Mouse (Mus musculus) liver, embryonic 12.5 days (tissue): ENCODE measurements around the gene Cyp4f14. TPM values are rescaled to one million over a fixed set of nuclear protein-coding genes. Genes with fewer than 3 reads are reported as not detected.
"Not testable (repeated sequence)": the region's sequence is repeated elsewhere in the genome, so short reads cannot be mapped to it uniquely, and the experiment has no call there.

Source experiments
- ATAC-seq: fragments of 200-750 bp; cut with Nextera tagmentation; 2 replicates; pipeline ENCODE4 v1.8.0; 2017; ENCODE audit warnings: moderate number of reproducible peaks, mild to moderate bottlenecking, moderate library complexity
- H3K27ac ChIP-seq: fragments of 300-500 bp; sonication (generic); 2 replicates; pipeline ENCODE4 v1.5.1; 2016; ENCODE audit warnings: mild to moderate bottlenecking
- H3K27me3 ChIP-seq: fragments of 300-500 bp; sonication (generic); replicated peaks from 2 replicates; pipeline ENCODE4 v1.6.1; 2016; ENCODE audit warnings: mild to moderate bottlenecking, moderate library complexity
- H3K36me3 ChIP-seq: fragments of 300-500 bp; sonication (generic); 2 replicates; pipeline ENCODE4 v1.6.1; 2016; ENCODE audit warnings: mild to moderate bottlenecking, moderate library complexity
- H3K4me1 ChIP-seq: fragments of 300-500 bp; sonication (generic); 2 replicates; pipeline ENCODE4 v1.6.1; 2016
- H3K4me2 ChIP-seq: fragments of 300-500 bp; sonication (generic); 2 replicates; pipeline ENCODE4 v1.6.1; 2016; ENCODE audit warnings: mild to moderate bottlenecking, moderate library complexity
- H3K4me3 ChIP-seq: fragments of 300-500 bp; sonication (generic); 2 replicates; pipeline ENCODE4 v1.5.1; 2016; ENCODE audit warnings: mild to moderate bottlenecking, moderate library complexity
- H3K9ac ChIP-seq: fragments of 300-500 bp; sonication (generic); 2 replicates; pipeline ENCODE4 v1.6.1; 2016; ENCODE audit warnings: mild to moderate bottlenecking, moderate library complexity
- H3K9me3 ChIP-seq: fragments of 300-500 bp; sonication (generic); replicated peaks from 2 replicates; pipeline ENCODE4 v1.6.1; 2016; ENCODE audit warnings: mild to moderate bottlenecking, moderate library complexity
- WGBS: fragments of 180-500 bp; shearing (Covaris S2); methylation state at CpG from one replicate; pipeline ENCODE4 v1.1.7; 2016; ENCODE audit not compliant: insufficient replicate concordance; 5-methylcytosine and 5-hydroxymethylcytosine counted together
- polyA plus RNA-seq: library from polyadenylated mRNA; unstranded; fragments of >200 nt; fragmentation: Nextera tagmentation; extraction: Ambion mirVana; gene quantifications from 2 replicates; pipeline ENCODE4 v1.2.1, GENCODE M21; 2016

Cyp4f14 gene
- polyA plus RNA-seq, 1 experiment from 2014 or later = not detected

DNA sequence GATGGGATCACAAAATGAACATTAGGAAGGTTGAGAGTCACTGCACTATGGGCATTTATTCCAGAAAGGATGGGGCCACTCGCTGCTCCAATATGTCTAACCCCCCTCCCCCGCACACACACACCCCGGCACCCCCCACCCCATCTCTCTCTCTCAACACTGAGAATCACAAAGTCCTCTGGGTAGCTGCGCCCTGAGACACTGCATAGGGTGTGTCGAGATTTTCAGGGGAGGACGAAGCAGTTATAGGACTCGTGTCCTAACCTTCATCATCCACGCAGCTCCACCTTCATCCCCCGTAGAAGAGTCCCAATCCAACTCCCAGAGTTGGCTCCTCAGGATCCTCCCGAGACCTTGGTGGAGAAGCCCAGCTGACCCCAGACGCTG is 26.3 kb downstream of the Cyp4f14 start:
- Histone ChIP-seq H3K4me3 (peak overlapping the region; percentile 79), H3K4me1 (peaks cover 22% of the 10 kb centered on the region), H3K27me3 (no peaks in the 10 kb centered on the region), H3K27ac (peak overlapping the region; percentile 61), H3K9me3 (no peaks in the 10 kb centered on the region), H3K36me3 (no peaks in the 10 kb centered on the region; the same call in 1 of the 2 replicates), H3K4me2 (peak overlapping the region; percentile 78), H3K9ac (peak overlapping the region; percentile 78)
- 6% methylated on average over 11 of the region's 11 CpGs for WGBS
- peak; percentile 38 for ATAC-seq

DNA sequence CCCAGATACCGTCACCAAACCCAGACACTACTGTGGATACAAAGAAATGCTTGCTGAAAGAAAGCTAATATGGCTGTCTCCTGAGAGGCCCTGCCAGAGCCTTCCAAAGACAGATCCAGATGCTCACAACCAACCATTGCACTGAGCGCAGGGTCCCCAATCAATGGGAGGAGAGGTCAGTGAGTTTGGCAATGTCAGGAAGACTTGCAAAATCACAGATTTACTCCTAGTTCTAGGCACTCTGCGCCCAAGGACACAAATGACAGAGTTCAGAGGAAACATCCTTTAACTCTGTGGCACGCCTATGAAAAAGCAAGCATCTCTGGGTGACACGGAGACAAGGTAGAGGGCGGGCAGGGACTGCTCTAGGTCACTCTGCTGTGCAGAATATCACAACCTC is 27.5 kb downstream of the Cyp4f14 start:
- WGBS = 82% methylated on average over 6 of the region's 6 CpGs
- Histone ChIP-seq H3K9ac (no peak overlapping the region), H3K4me2 (no peak overlapping the region), H3K9me3 (no peaks in the 10 kb centered on the region), H3K4me3 (no peak overlapping the region), H3K36me3 (peaks cover 8% of the 10 kb centered on the region), H3K27me3 (no peaks in the 10 kb centered on the region), H3K27ac (no peak overlapping the region), H3K4me1 (peaks cover 22% of the 10 kb centered on the region)
- ATAC-seq = no peak

- 76% methylated on average over 14 of the region's 14 CpGs for WGBS
- no peaks in the 10 kb centered on the region for H3K9me3 ChIP-seq
- H3K27ac ChIP-seq = no peak overlapping the region
- no peak overlapping the region for H3K4me3 ChIP-seq
- H3K4me1 ChIP-seq = no peaks in the 10 kb centered on the region
- no peak overlapping the region for H3K4me2 ChIP-seq
- H3K36me3 ChIP-seq = peaks cover 37% of the 10 kb centered on the region
- ATAC-seq = no peak
- no peak overlapping the region for H3K9ac ChIP-seq
- peaks cover 28% of the 10 kb centered on the region for H3K27me3 ChIP-seq
Measured at GRCm38 (mm10) chr17:32880320-32881218, 36.6 kb downstream of the Cyp4f14 start.

- no peak overlapping the region for H3K4me3 ChIP-seq
- 83% methylated on average over 11 of the region's 11 CpGs for WGBS
Measured at GRCm38 (mm10) chr17:32878773-32879172, 38.4 kb downstream of the Cyp4f14 start.

GRCm38 (mm10) chr17:32877471-32878171 is 39.5 kb downstream of the Cyp4f14 start:
- peaks cover 9% of the 10 kb centered on the region for H3K36me3 ChIP-seq
- ATAC-seq = no peak
- H3K4me1 ChIP-seq = no peaks in the 10 kb centered on the region
- H3K9me3 ChIP-seq = no peaks in the 10 kb centered on the region
- no peak overlapping the region for H3K4me3 ChIP-seq
- no peak overlapping the region for H3K27ac ChIP-seq
- no peak overlapping the region for H3K9ac ChIP-seq
- H3K27me3 ChIP-seq = peaks cover 28% of the 10 kb centered on the region
- WGBS = 6% methylated on average over 22 of the region's 22 CpGs
- H3K4me2 ChIP-seq = peak overlapping the region; percentile 33

More at GRCm38 (mm10) chr17:32878773-32879172, 38.4 kb downstream of the Cyp4f14 start:
- no peaks in the 10 kb centered on the region for H3K4me1 ChIP-seq
- H3K27me3 ChIP-seq = peaks cover 28% of the 10 kb centered on the region
- no peak overlapping the region for H3K9ac ChIP-seq
- ATAC-seq = no peak
- H3K9me3 ChIP-seq = no peaks in the 10 kb centered on the region
- H3K4me2 ChIP-seq = no peak overlapping the region
- H3K27ac ChIP-seq = no peak overlapping the region
- peaks cover 21% of the 10 kb centered on the region for H3K36me3 ChIP-seq

DNA sequence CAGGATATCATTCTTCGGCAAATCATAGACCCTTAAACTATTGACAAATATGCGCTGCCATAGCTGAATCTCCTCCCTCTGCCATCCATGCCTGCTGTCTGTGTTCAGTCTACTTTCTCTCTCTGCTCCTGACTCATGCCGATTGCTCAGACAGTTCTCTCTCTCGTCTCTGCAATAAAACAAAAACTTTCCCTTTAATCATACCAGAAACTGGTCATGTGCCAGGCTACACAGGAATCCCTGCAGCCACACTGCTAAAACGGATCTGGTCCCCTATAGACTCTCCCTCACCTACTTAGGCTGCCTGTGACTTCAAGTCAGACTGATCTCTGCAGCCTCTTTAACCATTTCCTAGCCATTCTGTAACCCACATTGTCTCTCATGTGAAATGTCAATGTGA is 44.4 kb downstream of the Cyp4f14 start:
- Histone ChIP-seq H3K36me3 (no peaks in the 10 kb centered on the region), H3K9ac (no peak overlapping the region), H3K4me3 (no peak overlapping the region), H3K27ac (no peak overlapping the region), H3K9me3 (no peaks in the 10 kb centered on the region), H3K4me2 (no peak overlapping the region), H3K4me1 (no peaks in the 10 kb centered on the region), H3K27me3 (peaks cover 17% of the 10 kb centered on the region)
- WGBS = 60% methylated on average over 5 of the region's 5 CpGs
- no peak for ATAC-seq

- no peak overlapping the region for H3K27ac ChIP-seq
- H3K4me1 ChIP-seq = no peaks in the 10 kb centered on the region
- H3K4me2 ChIP-seq = no peak overlapping the region
- no peak overlapping the region for H3K9ac ChIP-seq
- H3K36me3 ChIP-seq = no peaks in the 10 kb centered on the region
- WGBS = 66% methylated on average over 4 of the region's 4 CpGs
- no peak overlapping the region for H3K4me3 ChIP-seq
- peaks cover 11% of the 10 kb centered on the region for H3K27me3 ChIP-seq
- H3K9me3 ChIP-seq = no peaks in the 10 kb centered on the region
- no peak for ATAC-seq
Measured at GRCm38 (mm10) chr17:32872091-32872490, 45.1 kb downstream of the Cyp4f14 start.

- no peak for ATAC-seq
- Histone ChIP-seq H3K27me3 (peaks cover 5% of the 10 kb centered on the region; the same call in 1 of the 2 replicates), H3K4me3 (no peak overlapping the region), H3K4me2 (no peak overlapping the region), H3K9ac (no peak overlapping the region), H3K9me3 (no peaks in the 10 kb centered on the region), H3K36me3 (no peaks in the 10 kb centered on the region), H3K27ac (no peak overlapping the region), H3K4me1 (no peaks in the 10 kb centered on the region)
- WGBS = 78% methylated on average over 1 of the region's 1 CpGs
Measured at GRCm38 (mm10) chr17:32871483-32871882, 45.7 kb downstream of the Cyp4f14 start.

DNA sequence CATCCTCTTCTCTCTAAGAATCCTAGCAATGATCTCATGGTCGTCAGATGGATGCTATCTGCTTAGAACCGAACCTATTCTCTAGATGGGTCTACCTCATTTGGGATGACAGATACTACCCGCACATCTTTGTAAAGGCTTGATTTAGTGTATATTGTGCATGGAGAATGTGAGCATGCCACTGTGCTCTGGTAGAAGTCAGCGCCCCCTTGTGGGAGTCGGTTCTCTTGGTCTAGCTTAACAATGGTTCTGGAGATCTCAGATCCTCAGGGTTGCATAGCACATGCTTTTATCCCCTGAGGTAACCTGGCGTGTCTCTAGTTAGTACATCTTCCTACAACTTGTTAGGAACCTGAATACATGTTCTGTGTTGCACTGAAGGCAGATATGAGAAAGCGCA is 49.9 kb downstream of the Cyp4f14 start:
- not testable (repeated sequence) for H3K36me3 ChIP-seq, H3K4me3 ChIP-seq, H3K27me3 ChIP-seq, H3K9ac ChIP-seq, H3K9me3 ChIP-seq, H3K4me2 ChIP-seq, H3K4me1 ChIP-seq, H3K27ac ChIP-seq, ATAC-seq
- WGBS = 42% methylated on average over 5 of the region's 7 CpGs

- H3K4me3 ChIP-seq, ATAC-seq, H3K9ac ChIP-seq, H3K36me3 ChIP-seq, H3K9me3 ChIP-seq, H3K4me1 ChIP-seq, H3K27ac ChIP-seq, H3K4me2 ChIP-seq, H3K27me3 ChIP-seq: not testable (repeated sequence)
- 40% methylated on average over 4 of the region's 6 CpGs for WGBS
Measured at GRCm38 (mm10) chr17:32856713-32857112, 60.4 kb downstream of the Cyp4f14 start.
